Mouse (Mus musculus) hindbrain, embryonic 10.5 days (tissue): ENCODE measurements around the gene Prkcsh. TPM values are rescaled to one million over a fixed set of nuclear protein-coding genes. Genes with fewer than 3 reads are reported as not detected.
A peak's percentile ranks its signal among the peaks of the same experiment; 100 is the strongest.

ENCODE experiments used
- DNase-seq: peaks from one replicate; pipeline ENCODE4 v3.0.0-alpha.2; 2017; ENCODE audit warnings: low spot score
- H3K27ac ChIP-seq: fragments of 300-500 bp; sonication (generic); 2 replicates; pipeline ENCODE4 v1.5.1; 2016; ENCODE audit warnings: mild to moderate bottlenecking, moderate library complexity
- H3K27me3 ChIP-seq: fragments of 300-500 bp; sonication (generic); 2 replicates; pipeline ENCODE4 v1.6.1; 2016; ENCODE audit warnings: mild to moderate bottlenecking; ENCODE audit not compliant: poor library complexity, insufficient read depth, severe bottlenecking
- H3K36me3 ChIP-seq: fragments of 300-500 bp; sonication (generic); 2 replicates; pipeline ENCODE4 v1.6.1; 2016; ENCODE audit warnings: mild to moderate bottlenecking, moderate library complexity
- H3K4me1 ChIP-seq: fragments of 300-500 bp; sonication (generic); replicated peaks from 2 replicates; pipeline ENCODE4 v1.6.1; 2016; ENCODE audit warnings: mild to moderate bottlenecking
- H3K4me3 ChIP-seq: fragments of 300-500 bp; sonication (generic); 2 replicates; pipeline ENCODE4 v1.5.1; 2016; ENCODE audit warnings: mild to moderate bottlenecking, moderate library complexity
- H3K9me3 ChIP-seq: fragments of 300-500 bp; sonication (generic); 2 replicates; pipeline ENCODE4 v1.6.1; 2016; ENCODE audit warnings: mild to moderate bottlenecking, moderate library complexity
- WGBS: fragments of 180-500 bp; shearing (Covaris S2); methylation state at CpG from one replicate; pipeline ENCODE4 v1.1.7; 2016; 5-methylcytosine and 5-hydroxymethylcytosine counted together
- polyA plus RNA-seq: library from polyadenylated mRNA; unstranded; fragments of >200 nt; fragmentation: Nextera tagmentation; extraction: Ambion mirVana; gene quantifications from 2 replicates; pipeline ENCODE4 v1.2.1, GENCODE M21; 2016

The Prkcsh gene
- polyA plus RNA-seq, 1 experiment from 2014 or later: 115 TPM

- under 1% methylated on average over 42 of the region's 42 CpGs for WGBS
- Histone ChIP-seq H3K4me1 (peaks cover 32% of the 10 kb centered on the region), H3K36me3 (no peaks in the 10 kb centered on the region), H3K27me3 (peaks cover 92% of the 10 kb centered on the region), H3K27ac (peak within 1 kb of the TSS; percentile 70), H3K9me3 (no peaks in the 10 kb centered on the region), H3K4me3 (peak within 1 kb of the TSS; percentile 61)
- peak; percentile 22 for DNase-seq
Measured at GRCm38 (mm10) chr9:21989230-21990110, 13.1 kb upstream of the Prkcsh start, which contains the start of gene Rgl3. Gene Rgl3, minus strand, starts transcription at chr9:21989446.

DNA sequence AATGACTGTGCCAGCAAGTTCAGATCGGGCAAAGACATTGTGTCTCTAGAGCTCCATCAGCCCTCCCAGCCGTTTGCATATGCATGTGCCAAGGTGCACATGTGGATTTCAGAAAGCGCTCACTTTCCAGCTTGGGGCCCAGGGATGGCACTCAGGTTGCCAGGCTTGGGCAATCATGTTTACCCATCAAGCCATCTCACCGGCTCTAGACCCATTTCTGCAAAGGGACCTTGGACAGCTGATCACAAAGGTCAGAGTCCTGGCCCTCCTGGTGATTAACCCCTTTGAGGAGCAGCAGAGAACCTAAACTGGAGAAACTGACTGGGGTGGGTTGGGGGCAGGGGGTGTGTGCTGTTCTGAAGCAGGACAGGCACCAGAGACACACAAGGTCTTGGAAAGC lies 10.4 kb upstream of the Prkcsh start:
- peaks cover 65% of the 10 kb centered on the region for H3K27me3 ChIP-seq
- WGBS: 80% methylated on average over 4 of the region's 4 CpGs
- no peak for DNase-seq

DNA sequence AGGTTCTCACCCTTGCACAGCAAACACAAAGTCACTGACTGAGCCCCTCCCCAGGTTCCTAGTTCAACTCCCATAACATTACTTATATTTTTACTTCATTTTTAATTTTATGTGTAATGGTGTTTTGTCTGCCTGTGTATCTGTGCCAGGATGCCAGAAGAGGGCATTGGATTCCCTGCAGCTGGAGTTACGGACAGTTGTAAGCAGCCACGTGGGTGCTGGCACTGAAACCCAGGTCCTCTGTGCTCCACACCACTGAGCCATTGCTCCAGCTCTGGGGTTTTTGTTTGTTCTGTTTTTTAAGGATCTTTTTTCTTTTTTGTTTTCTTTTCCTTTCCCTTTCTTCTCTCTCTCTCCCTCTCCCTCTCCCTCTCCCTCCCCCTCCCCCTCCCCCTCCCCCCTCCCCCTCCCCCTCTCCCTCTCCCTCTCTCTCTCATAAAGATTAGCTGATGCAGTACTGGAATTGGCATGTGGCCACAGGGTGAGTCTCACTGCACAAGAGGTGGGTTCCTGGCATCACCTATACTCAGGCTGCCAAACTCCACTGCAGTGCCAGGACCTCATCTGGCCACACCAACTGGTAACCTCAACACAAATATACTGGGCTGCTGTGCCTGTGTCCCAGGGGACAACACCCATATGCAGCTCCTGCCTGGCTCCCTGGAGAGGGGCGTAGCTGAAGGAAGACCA lies 6.3 kb upstream of the Prkcsh start:
- no peak for DNase-seq
- Histone ChIP-seq H3K36me3 (no peaks in the 10 kb centered on the region), H3K4me1 (no peaks in the 10 kb centered on the region), H3K9me3 (peaks cover 6% of the 10 kb centered on the region), H3K4me3 (no peak overlapping the region), H3K27me3 (peaks cover 27% of the 10 kb centered on the region), H3K27ac (no peak overlapping the region)
- WGBS: 86% methylated on average over 3 of the region's 3 CpGs

More for the DNA sequence above, 10.4 kb upstream of the Prkcsh start:
- Histone ChIP-seq H3K9me3 (peaks cover 6% of the 10 kb centered on the region), H3K4me3 (no peak overlapping the region), H3K36me3 (no peaks in the 10 kb centered on the region), H3K4me1 (peaks cover 32% of the 10 kb centered on the region), H3K27ac (no peak overlapping the region)

DNA sequence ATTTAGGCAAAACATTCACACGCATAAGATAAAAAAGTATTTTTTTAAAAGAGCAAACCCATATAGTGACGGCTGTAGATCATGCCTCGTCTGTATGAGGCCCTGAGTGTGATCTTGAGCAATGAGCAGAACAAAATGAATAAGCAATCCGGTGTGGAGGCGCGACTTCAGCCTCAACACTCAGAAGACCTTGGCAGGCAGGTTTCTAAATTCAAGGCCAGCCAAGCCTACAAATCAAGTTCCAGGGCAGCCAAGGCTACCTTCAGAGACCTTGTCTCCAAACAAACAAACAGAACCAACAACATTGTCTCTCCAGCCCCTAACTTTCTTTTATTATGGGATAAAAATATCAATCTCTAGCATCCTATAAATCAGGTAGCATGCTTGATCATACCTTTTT lies 2.3 kb upstream of the Prkcsh start:
- Histone ChIP-seq H3K4me3 (no peak overlapping the region), H3K27ac (no peak overlapping the region), H3K4me1 (peaks cover 26% of the 10 kb centered on the region), H3K36me3 (peaks cover 16% of the 10 kb centered on the region), H3K27me3 (0 out of 2 replicates have a peak, but pooled peaks cover 3% of the 10 kb centered on the region), H3K9me3 (peaks cover 6% of the 10 kb centered on the region)
- WGBS: 95% methylated on average over 6 of the region's 6 CpGs
- no peak for DNase-seq

GRCm38 (mm10) chr9:22001633-22002032 lies 973 bp upstream of the Prkcsh start:
- Histone ChIP-seq H3K9me3 (no peaks in the 10 kb centered on the region), H3K27ac (peak overlapping the region; percentile 85; the same call in 1 of the 2 replicates), H3K36me3 (peaks cover 29% of the 10 kb centered on the region), H3K27me3 (0 out of 2 replicates have a peak, but pooled peaks cover 3% of the 10 kb centered on the region), H3K4me3 (peak overlapping the region; percentile 87; the same call in 1 of the 2 replicates), H3K4me1 (peaks cover 32% of the 10 kb centered on the region)
- 86% methylated on average over 4 of the region's 4 CpGs for WGBS
- no peak for DNase-seq

GRCm38 (mm10) chr9:22003163-22003554 lies 553 bp downstream of the Prkcsh start:
- 1% methylated on average over 18 of the region's 18 CpGs for WGBS
- peak overlapping the region; percentile 88 for H3K27ac ChIP-seq
- no peak for DNase-seq
- 0 out of 2 replicates have a peak, but pooled peaks cover 2% of the 10 kb centered on the region for H3K27me3 ChIP-seq
- H3K4me1 ChIP-seq: peaks cover 32% of the 10 kb centered on the region
- H3K36me3 ChIP-seq: peaks cover 44% of the 10 kb centered on the region
- peak overlapping the region; percentile 87 for H3K4me3 ChIP-seq
- no peaks in the 10 kb centered on the region for H3K9me3 ChIP-seq

- peak overlapping the region; percentile 87 for H3K4me3 ChIP-seq
- H3K9me3 ChIP-seq: no peaks in the 10 kb centered on the region
- H3K27me3 ChIP-seq: no peaks in the 10 kb centered on the region
- no peak for DNase-seq
- peaks cover 33% of the 10 kb centered on the region for H3K4me1 ChIP-seq
- H3K27ac ChIP-seq: no peak overlapping the region
- peaks cover 58% of the 10 kb centered on the region for H3K36me3 ChIP-seq
- 94% methylated on average over 12 of the region's 12 CpGs for WGBS
Measured at GRCm38 (mm10) chr9:22004546-22004945, 1.9 kb downstream of the Prkcsh start.

- H3K36me3 ChIP-seq: peaks cover 95% of the 10 kb centered on the region
- WGBS: 87% methylated on average over 5 of the region's 5 CpGs
- no peaks in the 10 kb centered on the region for H3K27me3 ChIP-seq
- DNase-seq: no peak
- H3K27ac ChIP-seq: peak overlapping the region; percentile 26; the same call in 1 of the 2 replicates
- H3K4me1 ChIP-seq: peaks cover 28% of the 10 kb centered on the region
- no peaks in the 10 kb centered on the region for H3K9me3 ChIP-seq
- no peak overlapping the region for H3K4me3 ChIP-seq
Measured at GRCm38 (mm10) chr9:22011055-22011454, 8.4 kb downstream of the Prkcsh start.

GRCm38 (mm10) chr9:22012731-22013130 lies 10.1 kb downstream of the Prkcsh start:
- Histone ChIP-seq H3K4me3 (no peak overlapping the region), H3K27me3 (no peaks in the 10 kb centered on the region), H3K9me3 (no peaks in the 10 kb centered on the region), H3K27ac (no peak overlapping the region), H3K36me3 (peaks cover 92% of the 10 kb centered on the region), H3K4me1 (peaks cover 36% of the 10 kb centered on the region)
- no peak for DNase-seq
- WGBS: 93% methylated on average over 13 of the region's 13 CpGs

DNA sequence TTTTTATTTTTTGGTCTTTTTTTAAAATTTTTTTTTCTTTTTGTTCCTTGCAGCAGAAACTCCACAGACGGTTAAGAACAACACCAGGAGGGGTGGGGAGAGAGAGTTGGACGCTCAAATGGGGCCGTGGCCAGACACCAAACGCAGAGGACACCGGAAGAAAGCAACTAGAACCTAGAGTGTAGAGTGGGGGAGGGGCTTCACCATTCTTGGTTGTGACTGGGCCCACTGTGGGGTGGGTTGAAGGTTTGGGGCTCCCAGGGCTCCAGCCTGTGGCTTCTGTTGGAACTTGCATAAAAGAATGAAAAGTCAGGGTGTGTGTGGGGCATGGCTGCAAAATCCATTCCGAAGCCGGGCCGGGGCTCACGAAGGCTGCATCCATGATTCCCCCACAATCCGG lies 13.6 kb downstream of the Prkcsh start:
- H3K27ac ChIP-seq: 0 out of 2 replicates have a peak overlapping the region, but pooled peaks have one; percentile 29
- DNase-seq: no peak
- H3K36me3 ChIP-seq: peaks cover 82% of the 10 kb centered on the region
- H3K27me3 ChIP-seq: no peaks in the 10 kb centered on the region
- peaks cover 28% of the 10 kb centered on the region for H3K4me1 ChIP-seq
- H3K4me3 ChIP-seq: no peak overlapping the region
- WGBS: 70% methylated on average over 10 of the region's 10 CpGs
- H3K9me3 ChIP-seq: no peaks in the 10 kb centered on the region

GRCm38 (mm10) chr9:22017208-22017825 lies 14.7 kb downstream of the Prkcsh start:
- H3K27ac ChIP-seq: no peak overlapping the region

DNA sequence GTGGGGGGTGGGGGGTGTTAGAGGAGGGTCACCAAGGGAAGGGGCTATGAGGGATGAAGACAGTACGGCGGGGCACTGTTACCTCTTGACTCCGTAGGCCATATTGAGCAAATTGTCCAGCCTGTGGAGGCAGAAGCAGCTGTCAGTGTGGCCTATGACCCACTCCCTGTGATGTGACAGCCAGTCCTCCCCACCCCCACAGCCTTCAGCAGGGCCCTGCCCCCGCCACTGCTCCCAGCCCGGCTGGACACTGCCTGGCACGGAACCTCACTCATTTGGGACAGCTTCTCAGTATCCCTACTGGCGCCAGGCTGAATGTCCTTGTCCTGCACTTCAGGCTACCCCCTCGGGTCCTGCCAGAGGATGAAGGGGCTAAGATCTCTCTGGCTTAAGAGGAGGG lies 22.0 kb downstream of the Prkcsh start:
- H3K27ac ChIP-seq: peak overlapping the region; percentile 78
- DNase-seq: peak; percentile 54
- H3K36me3 ChIP-seq: peaks cover 70% of the 10 kb centered on the region
- no peaks in the 10 kb centered on the region for H3K9me3 ChIP-seq
- H3K4me1 ChIP-seq: peaks cover 60% of the 10 kb centered on the region
- H3K27me3 ChIP-seq: peaks cover 1% of the 10 kb centered on the region; the same call in 1 of the 2 replicates
- no peak overlapping the region for H3K4me3 ChIP-seq
- WGBS: 36% methylated on average over 8 of the region's 8 CpGs

More at GRCm38 (mm10) chr9:22017208-22017825, 14.7 kb downstream of the Prkcsh start:
- Histone ChIP-seq H3K4me1 (peaks cover 25% of the 10 kb centered on the region), H3K27me3 (no peaks in the 10 kb centered on the region), H3K9me3 (no peaks in the 10 kb centered on the region), H3K36me3 (peaks cover 75% of the 10 kb centered on the region), H3K4me3 (no peak overlapping the region)
- DNase-seq: no peak
- 81% methylated on average over 7 of the region's 7 CpGs for WGBS
